Mouse (Mus musculus): ENCODE measurements around the gene Mex3d.

DNA sequence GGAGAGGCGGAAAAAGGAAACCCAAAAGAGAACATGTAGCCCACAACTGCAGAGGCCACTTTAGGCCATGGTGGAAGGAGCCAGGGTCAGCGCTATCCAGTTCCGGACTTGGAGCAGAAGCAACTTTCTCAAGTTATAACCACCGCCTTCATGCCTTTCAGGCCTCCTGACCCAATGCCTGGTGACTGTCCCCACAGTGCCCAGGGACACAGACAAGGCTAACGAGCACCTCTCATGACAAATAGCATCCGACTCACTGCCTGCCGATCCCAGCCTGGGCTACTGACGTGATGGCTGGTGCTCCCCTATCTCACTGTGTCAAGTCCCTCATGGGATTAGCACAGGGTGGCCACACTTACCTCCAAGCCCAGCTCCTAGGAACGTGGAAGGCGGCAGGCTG lies 33.3 kb upstream of the Mex3d start:
- TF ChIP-seq GATA1 (IDR thresholded peaks at IDR 0.05; ENCODE audit: borderline replicate concordance, low read length) = no peak
- no peak for TF ChIP-seq FLI1 (IDR thresholded peaks at IDR 0.05; ENCODE audit: low read length)
